Mouse (Mus musculus): Measurements from ENCODE around the gene Art4.
A peak's percentile ranks its signal among the peaks of the same experiment; 100 is the strongest.

Gene Art4

DNA sequence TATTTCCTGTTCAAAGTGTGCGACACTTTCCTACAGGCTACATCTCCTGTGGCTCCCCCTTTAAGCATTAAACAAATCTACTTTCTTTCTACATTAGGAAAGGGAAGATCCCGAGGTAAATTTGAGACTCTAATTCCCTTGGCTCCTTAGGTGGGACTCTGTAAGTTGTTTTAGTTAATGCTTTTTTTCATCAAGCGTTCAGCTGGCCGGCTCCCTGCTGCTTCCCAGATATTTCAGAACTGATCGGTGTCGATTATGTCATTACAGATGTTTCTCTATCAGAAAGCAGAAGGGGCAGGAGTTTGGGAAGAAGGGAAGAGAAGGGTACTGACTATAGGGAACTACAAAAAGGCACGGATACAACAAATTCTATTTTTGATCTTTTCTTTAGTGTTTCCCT is 30.4 kb downstream of the Art4 start:
- DNase-seq (ENCODE audit: low spot score in 2 of 2), result no peak

DNA sequence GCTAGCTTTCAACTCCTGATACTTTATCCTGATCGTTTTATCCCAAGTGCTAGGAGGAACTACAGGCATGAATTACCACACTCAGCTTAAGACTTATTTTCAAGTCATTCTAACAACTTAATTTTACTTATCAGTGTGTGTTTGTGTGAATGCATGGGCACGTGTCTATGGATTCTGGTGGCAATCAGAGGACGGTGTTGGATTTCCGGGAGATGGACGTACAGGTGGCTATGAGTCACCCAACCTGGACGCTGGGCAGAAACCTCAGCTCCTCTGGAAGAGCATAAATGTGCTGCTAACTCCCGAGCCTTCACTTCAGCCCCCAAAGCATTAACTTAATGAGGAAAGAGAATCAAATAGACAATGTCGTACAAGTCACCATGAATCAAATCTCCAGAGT is 32.5 kb downstream of the Art4 start:
- DNase-seq (ENCODE audit: low spot score in 2 of 2), result no peak

DNA sequence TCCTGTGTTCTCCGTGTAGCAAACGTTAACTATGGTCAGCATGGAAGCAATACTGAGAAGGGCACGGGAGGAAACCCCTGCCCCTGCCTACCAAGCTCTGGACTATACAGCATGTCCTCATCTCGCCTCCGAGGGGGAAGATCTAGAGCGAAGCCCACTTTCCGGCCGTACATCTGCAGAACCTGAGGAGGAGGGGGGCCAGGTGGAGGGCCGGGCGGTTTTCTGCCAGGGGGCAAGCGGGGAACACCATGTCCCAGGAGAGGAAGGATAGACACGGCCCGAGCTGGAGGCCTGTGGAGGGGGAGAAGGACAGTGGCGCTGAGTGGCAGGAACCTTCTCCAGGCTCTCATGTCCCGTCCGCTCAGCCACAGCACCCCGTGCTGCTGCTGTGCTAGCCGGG is 36.4 kb downstream of the Art4 start:
- no peak for DNase-seq (ENCODE audit: low spot score in 2 of 2)

DNA sequence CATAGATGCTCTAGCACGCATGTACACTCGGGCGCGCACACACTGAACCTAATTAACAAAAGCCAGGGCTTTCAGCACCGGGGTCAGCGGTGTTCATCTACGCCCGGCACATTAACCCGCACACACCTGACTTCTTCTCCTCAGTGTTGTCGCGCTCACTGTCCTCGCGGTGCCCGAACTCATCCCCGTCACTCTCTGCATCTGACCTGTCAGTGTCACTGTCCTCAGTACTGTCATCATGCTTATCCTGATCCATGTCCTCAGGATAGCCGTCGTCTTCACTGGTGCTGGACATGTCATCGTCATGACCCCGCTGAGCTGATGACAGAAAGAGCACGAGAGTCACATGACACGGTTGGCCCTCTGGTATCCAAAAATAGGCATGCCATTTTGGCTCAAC is 37.2 kb downstream of the Art4 start:
- DNase-seq (ENCODE audit: low spot score in 2 of 2), result no peak

DNA sequence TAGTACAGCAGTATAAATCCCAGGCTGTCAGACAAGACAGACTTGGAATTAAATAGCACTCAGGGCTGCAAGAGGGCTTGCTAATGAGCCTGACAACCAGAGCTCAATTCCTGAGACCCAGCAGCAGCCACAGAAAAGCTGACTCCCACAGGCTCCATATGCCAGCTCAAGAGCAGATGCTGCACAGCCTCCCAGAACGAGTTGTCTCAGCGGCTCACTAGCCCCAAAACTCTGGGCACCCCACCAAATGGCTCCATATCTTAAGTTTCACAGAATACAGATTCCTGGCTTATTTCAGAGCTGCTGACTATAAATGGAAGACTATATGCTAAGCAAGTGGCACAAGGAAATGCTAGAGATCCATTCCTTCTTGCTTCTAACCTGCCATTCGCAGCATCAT is 40.0 kb downstream of the Art4 start:
- DNase-seq (ENCODE audit: low spot score in 2 of 2), result no peak

DNA sequence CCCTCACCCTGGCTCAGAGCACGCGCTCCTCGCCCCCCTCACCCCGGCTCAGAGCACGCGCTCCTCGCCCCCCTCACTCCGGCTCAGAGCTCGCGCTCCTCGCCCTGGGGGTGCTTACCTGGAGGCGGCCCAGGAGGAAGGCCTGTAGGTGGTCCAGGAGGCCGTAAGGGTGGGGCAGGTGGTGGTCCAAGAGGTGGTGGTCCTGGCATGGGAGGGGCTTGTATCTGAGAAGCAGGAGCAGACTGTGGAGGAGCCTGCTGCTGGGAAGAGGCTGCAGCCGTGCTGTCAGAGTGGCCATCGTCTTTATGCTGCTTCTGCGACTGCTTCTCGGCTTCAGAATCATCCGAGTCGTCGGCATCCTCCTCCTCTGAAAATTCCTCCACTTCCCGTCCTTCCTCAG is 40.7 kb downstream of the Art4 start:
- no peak for DNase-seq (ENCODE audit: low spot score in 2 of 2)

DNA sequence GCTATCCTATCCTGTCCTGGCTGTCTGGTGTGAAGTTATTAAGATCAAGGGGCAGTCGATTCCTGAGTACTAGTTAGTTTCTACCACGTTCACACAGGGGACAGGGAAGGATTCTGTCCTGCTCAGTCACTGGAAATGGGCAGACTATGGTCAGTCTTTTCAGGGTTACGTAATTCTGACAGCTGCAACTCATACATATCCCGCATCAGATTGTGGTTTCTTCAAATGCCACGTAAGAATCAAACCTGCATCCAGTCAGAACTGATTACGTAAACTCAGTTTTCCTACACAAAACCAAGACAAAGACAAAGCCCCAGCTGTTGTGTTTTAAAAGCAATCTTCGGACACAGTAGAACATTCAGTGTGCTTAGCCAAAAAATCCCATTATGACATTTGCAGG is 42.2 kb downstream of the Art4 start:
- no peak for DNase-seq (ENCODE audit: low spot score in 2 of 2)

DNA sequence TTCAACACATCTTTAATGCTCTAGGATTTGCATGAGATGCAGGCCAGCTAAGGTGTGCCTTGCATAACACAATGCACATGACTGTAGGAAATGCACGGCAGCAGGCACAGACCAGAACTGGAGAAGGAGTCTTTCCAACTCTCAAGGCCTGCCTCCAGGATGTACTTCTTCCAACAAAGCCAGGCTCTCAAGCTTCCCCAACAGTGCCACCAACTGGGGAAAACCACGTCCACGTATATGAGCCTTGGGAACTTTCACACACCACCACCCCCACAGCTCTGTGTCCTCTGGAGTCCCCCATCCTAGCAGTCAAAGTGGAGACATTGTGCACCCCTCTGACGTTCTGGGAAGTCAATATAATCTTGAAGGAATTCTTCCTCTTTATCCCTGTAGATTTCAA is 44.4 kb downstream of the Art4 start:
- no peak for DNase-seq (ENCODE audit: low spot score in 2 of 2)

DNA sequence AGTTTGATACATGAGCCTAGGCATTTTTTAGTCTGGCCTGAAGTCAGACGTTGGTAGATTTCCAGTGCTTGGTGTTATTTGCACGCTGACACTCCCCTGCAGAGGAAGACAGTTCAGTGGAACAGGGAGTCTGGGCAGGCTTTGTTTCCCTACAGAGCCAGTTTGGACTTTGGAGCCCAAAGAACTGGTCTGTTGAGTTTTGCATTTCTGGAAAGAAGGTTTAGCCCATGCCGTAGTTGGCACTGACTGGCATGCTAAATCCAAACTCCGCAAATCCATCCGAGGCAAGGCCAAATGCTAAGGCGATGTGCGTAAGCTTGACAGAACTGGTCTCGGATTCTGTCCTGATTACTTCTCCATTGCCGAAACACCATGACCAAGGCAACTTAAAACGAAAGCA is 46.3 kb downstream of the Art4 start:
- no peak for DNase-seq (ENCODE audit: low spot score in 2 of 2)

DNA sequence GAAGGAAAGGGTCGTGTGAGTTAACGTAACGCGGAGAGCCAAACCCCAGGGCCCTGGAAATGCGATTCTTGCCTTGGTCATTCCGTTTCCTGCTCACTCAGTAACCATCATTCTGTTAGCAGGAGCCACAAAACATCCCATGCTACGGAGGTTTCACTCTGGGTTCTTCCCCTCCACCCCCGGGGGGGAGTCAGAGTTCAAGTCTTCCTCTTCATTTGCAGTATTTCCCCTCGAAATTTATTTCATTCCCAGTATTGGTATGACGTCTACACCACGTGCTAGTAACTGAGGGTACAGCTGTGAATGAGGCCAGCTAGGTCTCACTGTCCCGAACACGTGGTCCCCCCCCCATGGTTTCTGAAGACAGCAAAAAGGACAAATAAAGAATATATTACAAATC is 47.9 kb downstream of the Art4 start:
- DNase-seq (ENCODE audit: low spot score in 2 of 2), result no peak

DNA sequence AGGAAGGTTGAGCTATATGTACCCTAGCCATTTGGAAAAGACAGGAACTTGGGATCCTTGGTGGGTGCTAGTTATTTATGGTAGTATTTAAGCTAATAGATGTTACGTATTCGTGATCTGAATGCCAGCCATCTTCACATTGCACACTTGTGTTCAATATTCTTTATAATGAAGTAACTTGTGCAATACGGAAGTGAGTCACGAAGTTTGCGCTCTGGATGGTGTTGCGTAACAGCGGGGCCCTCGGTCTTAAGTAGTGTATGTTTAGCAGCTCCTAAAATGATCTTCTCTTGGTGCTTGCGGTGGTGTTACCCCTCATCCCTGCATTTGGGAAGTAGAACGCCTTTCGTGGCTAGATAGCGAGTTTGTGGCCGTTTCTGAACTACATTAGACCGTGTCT is 48.5 kb downstream of the Art4 start:
- DNase-seq (ENCODE audit: low spot score in 2 of 2), result peak in 1 of 2 experiments; percentile 38

DNA sequence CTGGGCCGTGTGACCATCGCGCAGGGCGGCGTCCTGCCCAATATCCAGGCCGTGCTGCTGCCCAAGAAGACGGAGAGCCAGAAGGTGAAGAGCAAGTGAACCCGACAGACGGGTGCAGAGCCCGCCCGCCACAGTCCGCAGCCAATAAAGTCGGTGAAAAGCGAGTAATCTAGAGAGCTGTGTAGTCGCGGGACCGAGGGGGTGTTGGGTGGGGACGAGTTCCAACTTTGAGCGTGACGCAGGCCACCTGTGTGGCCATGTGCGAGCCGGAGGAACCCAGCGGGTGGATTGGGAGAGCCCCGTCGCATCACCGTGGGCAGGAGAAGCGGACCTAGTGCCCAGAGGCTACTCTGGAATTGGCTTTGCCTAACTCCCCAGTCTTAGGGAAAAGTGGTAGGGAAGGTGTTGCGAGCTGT is 48.9 kb downstream of the Art4 start:
- peak; percentile 26 to 43 for DNase-seq (ENCODE audit: low spot score in 2 of 2)

DNA sequence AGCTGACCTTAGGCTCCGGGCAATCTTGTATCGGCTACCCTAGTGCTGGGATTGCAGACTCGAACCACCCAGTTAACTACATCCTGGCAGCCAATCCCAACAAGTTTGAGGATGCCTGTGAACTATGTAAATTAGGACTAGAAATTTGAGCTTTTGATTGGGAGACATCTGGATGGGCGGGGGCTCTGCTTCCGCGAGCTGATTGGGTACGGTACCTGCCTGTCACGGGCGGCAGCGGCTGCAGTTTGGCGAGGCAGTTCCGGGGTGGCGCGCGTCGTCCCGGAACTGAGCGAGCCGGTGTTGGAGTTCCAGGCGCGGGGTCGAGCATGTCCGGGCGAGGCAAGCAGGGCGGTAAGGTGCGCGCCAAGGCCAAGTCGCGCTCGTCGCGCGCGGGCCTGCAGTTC is 49.5 kb downstream of the Art4 start, which contains the start of gene H2afj:
Gene H2afj, plus strand, starts transcription at position 231 of the 404 bp plus-strand sequence.
- DNase-seq (ENCODE audit: low spot score in 2 of 2), result peak; percentile 97 to 98

DNA sequence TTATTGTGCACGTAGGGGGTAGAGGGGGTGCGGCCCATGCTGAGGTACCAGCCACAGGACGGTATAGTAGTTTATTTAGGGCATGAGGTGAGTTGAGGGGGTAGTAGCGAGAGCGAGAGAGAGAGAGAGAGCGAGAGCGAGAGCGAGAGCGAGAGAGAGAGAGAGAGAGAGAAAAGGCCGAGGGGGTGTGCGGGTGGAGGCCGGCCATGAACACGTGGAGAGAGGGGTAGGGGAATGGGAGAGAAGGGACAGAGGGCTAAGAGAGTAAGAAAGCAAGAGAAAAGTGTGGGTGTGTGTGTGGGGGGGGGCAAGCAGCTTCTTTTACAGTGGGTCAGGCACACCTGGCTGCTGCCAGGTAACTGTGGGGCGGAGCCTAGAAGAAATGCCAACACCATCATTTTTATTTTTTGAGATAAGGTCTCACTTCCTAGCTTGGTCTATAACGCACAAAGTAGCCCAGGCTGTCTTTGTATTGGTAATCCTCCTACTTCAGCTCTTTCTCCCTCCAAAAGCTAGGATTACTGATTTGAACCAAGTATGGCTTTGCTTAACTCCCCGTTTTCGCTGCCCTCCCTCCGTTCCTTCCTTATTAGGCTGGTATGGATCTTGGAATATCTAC is 50.0 kb downstream of the Art4 start:
- DNase-seq (ENCODE audit: low spot score in 2 of 2), result no peak

DNA sequence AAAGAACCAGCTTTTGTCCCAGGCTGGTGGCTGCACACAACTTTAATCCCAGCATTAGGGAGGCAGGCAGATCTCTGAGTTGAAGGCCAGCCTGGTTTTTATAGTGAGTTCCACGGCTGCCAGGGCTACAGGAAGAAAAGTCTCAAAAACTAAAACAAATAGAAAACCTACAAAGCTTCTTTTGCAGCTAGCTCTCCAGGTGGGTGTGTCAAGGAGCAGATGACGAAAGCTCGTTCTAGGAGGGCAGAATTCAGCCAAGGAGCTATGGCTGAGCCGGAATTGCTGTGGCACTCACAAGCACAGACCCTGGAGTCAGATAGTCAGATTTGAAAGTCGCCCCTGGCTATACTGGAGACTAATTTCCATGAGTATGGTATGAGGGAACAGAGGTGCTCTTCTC is 50.7 kb downstream of the Art4 start:
- no peak for DNase-seq (ENCODE audit: low spot score in 2 of 2)

DNA sequence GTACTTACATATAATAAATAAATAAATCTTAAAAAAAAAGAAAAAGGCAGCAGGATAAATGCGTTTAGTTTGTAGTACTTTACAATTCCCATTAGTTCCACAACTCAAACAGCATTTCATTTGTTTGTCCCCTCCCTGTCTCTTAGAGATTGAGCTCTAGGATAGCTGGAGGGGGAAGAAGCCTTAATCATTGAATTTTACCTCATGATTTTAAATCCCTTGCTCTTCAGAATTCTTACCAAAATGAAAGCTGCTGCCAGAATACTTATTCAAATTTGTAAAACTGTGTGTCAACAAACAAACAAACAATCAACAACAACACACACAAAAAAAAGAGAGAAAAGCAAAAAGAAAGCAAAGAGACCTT is 52.1 kb downstream of the Art4 start:
- DNase-seq (ENCODE audit: low spot score in 2 of 2), result no peak

DNA sequence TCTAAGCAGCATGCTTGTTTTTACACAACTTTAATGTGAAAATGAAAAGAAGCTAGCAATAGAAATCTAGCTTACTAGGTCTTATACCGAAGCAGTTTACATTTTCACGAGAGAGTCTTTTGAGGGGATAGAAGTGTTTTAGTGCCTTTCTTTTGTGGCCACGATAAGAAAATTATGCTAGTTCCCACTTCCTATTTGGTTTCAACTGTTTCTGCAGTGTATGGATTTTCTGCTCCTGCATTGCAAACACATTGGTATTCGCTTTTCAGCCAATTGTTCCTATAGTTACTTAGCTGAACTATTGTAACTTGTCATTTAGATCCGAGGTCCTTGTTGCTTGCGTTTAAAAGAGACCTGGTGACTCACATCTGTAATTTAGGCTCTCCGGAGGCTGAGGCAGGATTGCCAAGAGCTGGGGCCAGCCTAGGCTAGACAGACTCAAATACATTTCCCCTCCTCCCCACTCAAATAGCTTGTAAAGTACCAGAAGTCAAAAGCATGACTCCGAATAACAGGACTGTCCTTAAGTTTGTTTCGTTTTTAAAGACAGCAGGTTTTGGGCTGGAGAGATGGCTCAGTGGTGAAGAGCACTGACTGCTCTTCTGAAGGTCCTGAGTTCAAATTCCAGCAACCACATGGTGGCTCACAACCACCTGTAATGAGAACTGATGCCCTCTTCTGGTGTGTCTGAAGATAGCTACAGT is 52.7 kb downstream of the Art4 start:
- no peak for DNase-seq (ENCODE audit: low spot score in 2 of 2)

DNA sequence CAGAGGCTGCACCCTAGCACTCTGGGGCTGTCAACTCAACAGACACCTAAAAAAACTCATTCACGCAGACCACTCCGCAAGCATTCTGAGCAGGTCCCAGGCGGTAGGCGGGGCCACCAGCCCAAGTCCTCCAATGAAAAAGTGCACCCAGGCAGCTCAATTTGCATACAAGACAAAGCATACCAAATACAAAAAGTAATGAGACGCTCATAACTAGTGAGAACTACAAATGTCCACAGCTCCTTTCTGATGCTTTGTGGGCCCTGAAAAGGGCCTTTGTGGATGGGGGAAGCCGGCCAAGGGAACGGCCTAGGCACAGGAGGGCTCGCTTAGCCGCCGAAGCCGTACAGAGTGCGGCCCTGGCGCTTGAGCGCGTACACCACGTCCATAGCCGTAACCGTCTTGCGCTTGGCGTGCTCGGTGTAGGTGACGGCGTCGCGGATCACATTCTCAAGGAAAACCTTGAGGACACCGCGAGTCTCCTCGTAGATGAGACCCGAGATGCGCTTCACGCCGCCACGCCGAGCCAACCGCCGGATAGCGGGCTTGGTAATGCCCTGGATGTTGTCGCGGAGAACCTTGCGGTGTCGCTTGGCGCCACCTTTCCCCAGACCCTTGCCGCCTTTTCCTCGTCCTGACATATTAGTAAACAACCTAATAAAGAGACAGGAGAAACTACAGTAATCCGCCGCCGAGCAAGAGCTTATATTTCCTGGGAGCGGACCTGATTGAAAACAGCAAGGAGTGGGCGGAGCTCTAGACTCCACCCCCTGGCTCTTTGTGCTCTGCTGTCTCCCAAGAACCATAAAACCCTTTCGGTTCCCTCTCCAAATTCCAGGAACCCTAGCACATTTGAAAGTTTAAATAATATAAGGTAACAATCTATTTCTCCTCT is 53.5 kb downstream of the Art4 start, which contains the start of gene Hist4h4:
Gene Hist4h4, minus strand, starts transcription at position 677 of the 895 bp plus-strand sequence.
- DNase-seq (ENCODE audit: low spot score in 2 of 2), result peak; percentile 95 to 98

DNA sequence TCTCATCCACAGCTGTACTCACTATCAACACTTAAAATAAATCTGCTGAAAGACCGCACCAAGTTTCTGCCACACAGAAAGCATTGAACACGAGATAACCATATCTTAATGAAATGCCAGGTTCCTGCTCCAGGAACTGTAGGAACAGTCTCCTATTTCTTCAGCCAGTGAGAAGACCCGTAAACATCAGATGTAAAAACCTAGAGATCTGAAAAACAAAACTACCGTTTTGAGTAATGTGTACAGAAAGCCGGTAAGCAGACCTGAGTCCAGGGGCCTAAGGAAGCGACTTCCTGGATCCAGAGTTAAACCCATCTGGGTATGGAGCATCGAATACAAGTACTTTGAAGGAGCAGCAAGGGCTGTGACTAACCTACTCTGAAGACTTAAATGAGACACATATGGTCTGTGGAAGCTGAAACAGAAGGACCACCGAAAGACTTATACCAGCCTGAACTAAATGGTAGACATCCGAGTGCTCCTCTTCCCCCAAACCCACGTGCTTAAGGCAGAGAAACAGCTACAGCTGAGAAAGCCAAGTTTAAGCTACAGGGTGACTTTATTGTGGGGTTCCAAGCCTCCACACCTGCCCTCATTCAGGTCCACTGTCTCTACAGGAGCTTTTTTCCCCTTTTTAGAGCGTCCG is 54.3 kb downstream of the Art4 start:
- DNase-seq (ENCODE audit: low spot score in 2 of 2), result no peak

DNA sequence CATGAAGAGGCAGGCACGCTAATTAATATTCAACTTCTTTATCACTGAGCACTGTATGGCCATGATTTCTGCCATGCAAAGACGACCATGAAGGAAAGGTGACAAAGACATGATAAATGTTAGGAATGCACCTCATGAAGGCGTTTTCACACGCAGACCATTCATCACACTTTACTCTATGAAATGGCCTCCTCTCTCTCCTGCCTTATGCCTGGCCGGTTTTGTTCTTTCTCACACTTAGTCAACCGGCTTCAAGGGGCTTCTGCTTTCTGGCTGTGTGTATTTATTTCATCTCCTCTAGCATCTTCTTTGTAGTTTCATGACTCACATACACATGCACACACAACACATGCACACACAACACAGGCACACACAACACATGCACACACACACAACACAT is 56.3 kb downstream of the Art4 start:
- no peak for DNase-seq (ENCODE audit: low spot score in 2 of 2)

DNA sequence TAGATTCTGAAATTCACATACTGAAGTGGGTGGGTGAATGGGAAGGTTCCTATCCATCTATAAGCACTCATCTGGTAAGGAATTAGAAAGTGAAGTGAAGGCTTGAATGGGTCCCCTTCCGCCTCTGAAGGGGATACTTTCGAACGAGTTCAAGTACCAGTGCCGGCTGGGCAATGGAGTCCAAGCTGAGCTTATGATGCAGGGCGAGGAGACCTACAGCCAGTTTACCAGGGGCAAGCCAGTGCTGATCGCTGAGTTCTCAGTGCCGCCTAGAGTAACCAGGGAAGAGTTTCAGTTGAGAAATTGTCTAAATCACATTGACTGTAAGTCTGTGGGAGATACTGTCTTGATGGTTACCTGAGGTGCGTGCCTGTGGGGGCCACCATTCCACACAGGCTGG is 56.8 kb downstream of the Art4 start:
- DNase-seq (ENCODE audit: low spot score in 2 of 2), result no peak
